In the genomic region with DNA sequence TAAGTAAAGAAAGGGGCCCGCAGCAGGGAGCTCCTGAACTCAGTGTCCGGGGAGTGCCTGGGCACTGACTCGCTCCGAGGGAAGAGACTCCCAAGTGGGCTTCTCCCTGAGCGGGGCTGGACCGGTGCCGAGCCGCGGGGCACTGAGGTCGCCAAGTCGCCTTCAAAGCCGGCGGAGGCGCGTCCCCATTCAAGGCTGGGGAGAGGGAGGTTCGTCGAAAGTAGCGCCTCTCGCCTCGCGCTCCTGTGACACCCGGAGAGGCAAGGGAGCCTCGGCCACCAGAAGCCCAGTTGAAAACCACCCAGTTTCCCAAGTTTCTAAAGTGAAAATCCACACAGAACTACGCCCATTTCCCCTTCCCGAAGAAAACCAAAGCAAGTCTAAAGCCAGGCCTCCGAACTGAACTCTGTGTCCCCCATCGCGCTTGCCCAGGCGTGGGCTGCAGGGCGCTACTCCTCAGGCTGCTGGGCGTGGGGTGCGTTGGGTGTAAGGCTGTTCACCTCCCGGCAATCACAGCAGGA, we compare ENCODE assay signal across 9 mouse cellular contexts.
DNase-seq lines count a peak whose midpoint lies in the region; ATAC-seq and TF ChIP-seq lines count a peak whose summit lies in the region.
"Had no signal": no experiment of that assay in that cellular context is flagged by ENCODE, and none has a peak within 500 bp of the region (broad histone marks: within the 10 kb centered on the region; RNA-seq: fewer than 3 reads in every experiment).

No protein-coding gene starts in this region.

- peaks cover 91% of the 10 kb centered on the region for H3K27me3 ChIP-seq in erythroblast, embryonic 14.5 days (ENCODE audit: control insufficient read depth)
- peaks cover 29% of the 10 kb centered on the region for H3K27me3 ChIP-seq in hindbrain, embryonic 16.5 days (replicated peaks; ENCODE audit: control insufficient read depth, insufficient read depth, low read length)
- peaks cover 79% of the 10 kb centered on the region for H3K27me3 ChIP-seq in liver, embryonic 14.5 days (ENCODE audit: control insufficient read depth, insufficient read depth, low read length)
- H3K27me3 ChIP-seq in neural tube, embryonic 15.5 days (replicated peaks) = peaks cover 58% of the 10 kb centered on the region
- H3K27me3 ChIP-seq: Patski had no signal

- H3K4me3 ChIP-seq in erythroblast, embryonic 14.5 days (replicated peaks) = peak overlapping the region; percentile 38
- H3K4me3 ChIP-seq in bone marrow, adult 2 months (replicated peaks; ENCODE audit: control insufficient read depth, low read depth, low read length) = peak overlapping the region; percentile 50
- H3K4me3 ChIP-seq in gastrocnemius, adult 2 months = peak overlapping the region; percentile 81
- H3K4me3 ChIP-seq in hindbrain, embryonic 16.5 days (ENCODE audit: low read length) = peak overlapping the region; percentile 24
- H3K4me3 ChIP-seq in liver, embryonic 14.5 days (ENCODE audit: insufficient read depth in 1 of 2, low read depth in 2 of 2, low read length in 2 of 2) = peak overlapping the region; percentile 34 to 38
- peak overlapping the region; percentile 27 for H3K4me3 ChIP-seq in neural tube, embryonic 15.5 days (replicated peaks)

- intact Hi-C loops in gastrocnemius, adult 2 months (cut with DNase I) = loop anchor here (10.0 kb wide), 1 partner anchor 358 kb away; no protein-coding TSS in a partner anchor

- TF ChIP-seq CTCF in bone marrow, adult 2 months (IDR thresholded peaks at IDR 0.05; ENCODE audit: control insufficient read depth, insufficient read depth, low read length) = no peak
- no peak for TF ChIP-seq CTCF in gastrocnemius, adult 2 months (IDR thresholded peaks at IDR 0.05)
- TF ChIP-seq CTCF in liver, embryonic 14.5 days (IDR thresholded peaks at IDR 0.05; ENCODE audit: low read depth) = no peak

- ATAC-seq in erythroblast, adult 5-6 weeks (replicated peaks; ENCODE audit: low FRiP score, poor library complexity, severe bottlenecking) = no peak
- no peak for ATAC-seq in hindbrain, embryonic 16.5 days
- no peak for ATAC-seq in liver, embryonic 14.5 days (ENCODE audit: insufficient read depth)
- no peak for ATAC-seq in neural tube, embryonic 15.5 days (ENCODE audit: low FRiP score)
- ATAC-seq in activated CD4-positive, CD25-positive, alpha-beta regulatory T cell, adult 4 months = no peak
- ATAC-seq: Patski had no signal

- H3K9me3 ChIP-seq in erythroblast, embryonic 14.5 days (ENCODE audit: control insufficient read depth, low read length) = peaks cover 39% of the 10 kb centered on the region; the same call in 1 of the 2 replicates
- no peaks in the 10 kb centered on the region for H3K9me3 ChIP-seq in hindbrain, embryonic 16.5 days (ENCODE audit: control insufficient read depth, low read length)
- H3K9me3 ChIP-seq in liver, embryonic 14.5 days (ENCODE audit: control insufficient read depth, low read length) = no peaks in the 10 kb centered on the region
- H3K9me3 ChIP-seq in neural tube, embryonic 15.5 days (replicated peaks) = no peaks in the 10 kb centered on the region

- H3K4me1 ChIP-seq in erythroblast, embryonic 14.5 days (ENCODE audit: control insufficient read depth) = peaks cover 39% of the 10 kb centered on the region
- peaks cover 2% of the 10 kb centered on the region for H3K4me1 ChIP-seq in bone marrow, adult 2 months (ENCODE audit: control insufficient read depth, insufficient read depth, low read length)
- H3K4me1 ChIP-seq in hindbrain, embryonic 16.5 days (ENCODE audit: control insufficient read depth, insufficient read depth, low read depth, low read length) = peaks cover 19% of the 10 kb centered on the region
- peaks cover 12 to 18% of the 10 kb centered on the region in 2 experiments for H3K4me1 ChIP-seq in liver, embryonic 14.5 days (replicated peaks; ENCODE audit: control insufficient read depth in 2 of 2, insufficient read depth in 2 of 2, low read length in 1 of 2)
- peaks cover 33% of the 10 kb centered on the region for H3K4me1 ChIP-seq in neural tube, embryonic 15.5 days

- no peak overlapping the region for H3K27ac ChIP-seq in bone marrow, adult 2 months (ENCODE audit: control insufficient read depth, insufficient read depth, low read depth, low read length, poor library complexity)
- peak overlapping the region; percentile 100 for H3K27ac ChIP-seq in gastrocnemius, adult 2 months
- H3K27ac ChIP-seq in hindbrain, embryonic 16.5 days (ENCODE audit: low read depth, low read length) = no peak overlapping the region
- no peak overlapping the region for H3K27ac ChIP-seq in liver, embryonic 14.5 days
- H3K27ac ChIP-seq in neural tube, embryonic 15.5 days (replicated peaks) = no peak overlapping the region

- no peak for TF ChIP-seq EP300 in liver, embryonic 14.5 days (IDR thresholded peaks at IDR 0.05; ENCODE audit: low read depth)

- no peaks in the 10 kb centered on the region for H3K36me3 ChIP-seq in erythroblast, embryonic 14.5 days (ENCODE audit: control insufficient read depth)
- no peaks in the 10 kb centered on the region for H3K36me3 ChIP-seq in hindbrain, embryonic 16.5 days (ENCODE audit: control insufficient read depth, insufficient read depth, low read length)
- no peaks in the 10 kb centered on the region for H3K36me3 ChIP-seq in liver, embryonic 14.5 days (replicated peaks; ENCODE audit: control insufficient read depth, insufficient read depth, low read depth)
- no peaks in the 10 kb centered on the region for H3K36me3 ChIP-seq in neural tube, embryonic 15.5 days

- peak; percentile 69 for DNase-seq in gastrocnemius, adult 2 months
- no peak for DNase-seq in liver, embryonic 14.5 days (ENCODE audit: low read depth in 3 of 3, low spot score in 3 of 3)

- H3K9ac ChIP-seq in hindbrain, embryonic 16.5 days (ENCODE audit: low read depth, low read length) = no peak overlapping the region
- H3K9ac ChIP-seq in liver, embryonic 14.5 days (replicated peaks) = no peak overlapping the region
- no peak overlapping the region; the same call in 1 of the 2 replicates for H3K9ac ChIP-seq in neural tube, embryonic 15.5 days (replicated peaks)

- TF ChIP-seq POLR2A in bone marrow, adult 2 months (IDR thresholded peaks at IDR 0.05; ENCODE audit: borderline replicate concordance, control insufficient read depth, low read depth, low read length) = 0 out of 2 replicates have a peak, but pooled peaks have one; percentile 3

- peak overlapping the region; percentile 50 for H3K4me2 ChIP-seq in hindbrain, embryonic 16.5 days (ENCODE audit: low read length)
- peak overlapping the region; percentile 59 for H3K4me2 ChIP-seq in liver, embryonic 14.5 days (ENCODE audit: low read depth)
- H3K4me2 ChIP-seq in neural tube, embryonic 15.5 days = peak overlapping the region; percentile 55

- WGBS in bone marrow, adult 2 months = under 1% methylated on average over 33 of the region's 33 CpGs
- WGBS in hindbrain, embryonic 16.5 days = 0% methylated on average over 33 of the region's 33 CpGs
- WGBS in liver, embryonic 14.5 days (ENCODE audit: insufficient replicate concordance) = 1% methylated on average over 33 of the region's 33 CpGs
- under 1% methylated on average over 33 of the region's 33 CpGs for WGBS in neural tube, embryonic 15.5 days

Comparison
In these comparisons a context has a peak if more than half of its experiments do, and no peak if none do; other contexts are left out.
1. H3K4me3 ChIP-seq: peak in every context shown above with its lines; median percentile 81 in gastrocnemius, adult 2 months; 50 in bone marrow, adult 2 months; 38 in erythroblast, embryonic 14.5 days; 36 in liver, embryonic 14.5 days; 27 in neural tube, embryonic 15.5 days; 24 in hindbrain, embryonic 16.5 days.